Mouse (Mus musculus) G1E (cell line): Measurements from ENCODE around the gene Tuba1b. TPM values are rescaled to one million over a fixed set of nuclear protein-coding genes. Genes with fewer than 3 reads are reported as not detected.

ENCODE experiments used
- ATAC-seq: 2 replicates; pipeline ENCODE4 v1.8.0; 2016; ENCODE audit warnings: mild to moderate bottlenecking; ENCODE audit not compliant: insufficient number of reproducible peaks, poor library complexity, low FRiP score, severe bottlenecking; ENCODE audit errors: extremely low read depth
- DNase-seq: peaks from one replicate; pipeline ENCODE4 v3.0.0; 2012; ENCODE audit warnings: low spot score
- H3K27me3 ChIP-seq: 2 replicates; pipeline ENCODE4 v1.6.1; 2012; ENCODE audit warnings: mild to moderate bottlenecking, low read length, inconsistent platforms; ENCODE audit not compliant: insufficient read depth
- H3K36me3 ChIP-seq: replicated peaks from 2 replicates; pipeline ENCODE3; 2012; ENCODE audit warnings: mild to moderate bottlenecking, inconsistent platforms
- H3K4me1 ChIP-seq: 2 replicates; pipeline ENCODE4 v1.6.1; 2012; ENCODE audit warnings: low read depth, low read length, inconsistent platforms, mixed read lengths; ENCODE audit not compliant: insufficient read depth
- H3K4me3 ChIP-seq: 2 replicates; pipeline ENCODE4 v1.5.1; 2012; ENCODE audit warnings: low read depth, mild to moderate bottlenecking, inconsistent platforms, low read length, moderate library complexity, mixed read lengths
- H3K9me3 ChIP-seq: replicated peaks from 2 replicates; pipeline ENCODE4 v1.6.1; 2012; ENCODE audit warnings: inconsistent platforms
- CTCF ChIP-seq: IDR thresholded peaks from 2 replicates; pipeline ENCODE4 v1.5.1; 2012; ENCODE audit warnings: low read depth, low read length, inconsistent platforms, mixed read lengths
- GATA1 ChIP-seq: IDR thresholded peaks from 2 replicates; pipeline ENCODE4 v1.6.1; 2012; ENCODE audit warnings: borderline replicate concordance, low read length, inconsistent platforms, mixed read lengths
- GATA2 ChIP-seq: IDR thresholded peaks from 2 replicates; pipeline ENCODE4 v1.6.1; 2012; ENCODE audit warnings: low read depth, low read length, inconsistent platforms, borderline replicate concordance
- POLR2AphosphoS5 ChIP-seq: IDR thresholded peaks from 2 replicates; pipeline ENCODE4 v1.6.1; 2012; ENCODE audit warnings: low read depth, low read length, inconsistent platforms; ENCODE audit not compliant: insufficient replicate concordance
- TAL1 ChIP-seq: conservative IDR thresholded peaks from 2 replicates; pipeline ENCODE4 v1.6.1; 2012; ENCODE audit warnings: low read depth, low read length, inconsistent platforms, mixed read lengths
- polyA plus RNA-seq: library from polyadenylated mRNA; stranded (reverse); fragments of >175 nt; gene quantifications from 2 replicates; pipeline ENCODE4 v1.2.3, GENCODE M21; 2012
- total RNA-seq, 2 experiments: library from RNA; stranded (forward) in 1 of 2; stranded (reverse) in 1 of 2; fragments of 200-1000 nt in 1 of 2; fragments of >200 nt in 1 of 2; fragmentation: Nextera tagmentation in 1 of 2; gene quantifications; 2 replicates each; pipeline ENCODE4 v1.2.3; 2014 to 2017

Gene Tuba1b
- total and polyA plus RNA-seq, 3 experiments: 384 to 1,866 (median 717) TPM

DNA sequence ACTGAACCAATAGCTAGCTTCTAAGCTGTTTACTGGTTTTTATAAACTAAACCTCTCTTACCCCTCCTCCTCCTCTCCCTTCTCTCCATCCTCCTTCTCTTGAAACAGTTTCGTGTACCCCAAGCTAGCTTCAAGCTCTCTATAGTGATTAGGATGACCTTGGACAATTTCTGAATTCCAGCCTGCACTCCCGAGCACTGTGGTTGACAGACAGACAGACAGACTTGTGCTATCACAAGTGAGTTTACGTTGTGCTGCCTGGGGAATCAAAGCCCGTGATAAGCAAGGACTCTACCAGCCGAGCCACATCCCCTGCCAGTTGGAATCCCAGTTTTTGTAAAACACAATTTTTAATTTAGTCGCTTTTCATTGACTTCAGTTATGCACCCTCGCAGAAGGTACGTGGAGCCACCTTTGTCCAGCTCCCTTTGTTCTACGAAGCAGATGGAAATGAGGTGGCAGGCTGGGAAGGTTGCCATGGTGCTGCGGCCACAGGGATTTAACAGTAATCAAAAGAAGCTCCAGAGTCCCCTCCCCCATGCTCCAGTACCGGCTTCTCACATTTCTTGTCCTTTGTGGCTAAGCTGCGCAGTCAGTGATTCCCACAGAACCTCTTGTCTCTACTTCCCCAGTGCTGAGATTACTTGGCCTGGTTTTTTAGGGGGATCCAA is 34.5 kb upstream of the Tuba1b start:
- Histone ChIP-seq H3K4me3 (no peak overlapping the region), H3K9me3 (no peaks in the 10 kb centered on the region), H3K36me3 (no peaks in the 10 kb centered on the region), H3K27me3 (peaks cover 42% of the 10 kb centered on the region), H3K4me1 (peaks cover 7% of the 10 kb centered on the region)
- ATAC-seq: no peak
- DNase-seq: no peak
- TF ChIP-seq TAL1 (no peak), GATA2 (no peak)

- H3K36me3 ChIP-seq: no peaks in the 10 kb centered on the region
- DNase-seq: no peak
- no peak overlapping the region for H3K4me3 ChIP-seq
- TF ChIP-seq CTCF (no peak), GATA1 (no peak), GATA2 (no peak), POLR2AphosphoS5 (no peak), TAL1 (no peak)
- H3K9me3 ChIP-seq: no peaks in the 10 kb centered on the region
- no peak for ATAC-seq
- H3K27me3 ChIP-seq: peaks cover 22% of the 10 kb centered on the region
- H3K4me1 ChIP-seq: no peaks in the 10 kb centered on the region
Measured at GRCm38 (mm10) chr15:98959531-98959930, 25.2 kb upstream of the Tuba1b start.

GRCm38 (mm10) chr15:98958901-98959420 is 24.6 kb upstream of the Tuba1b start:
- ATAC-seq: no peak
- H3K36me3 ChIP-seq: no peaks in the 10 kb centered on the region
- peaks cover 22% of the 10 kb centered on the region for H3K27me3 ChIP-seq
- H3K9me3 ChIP-seq: no peaks in the 10 kb centered on the region
- DNase-seq: no peak
- no peak overlapping the region for H3K4me3 ChIP-seq
- peaks cover 1% of the 10 kb centered on the region; the same call in 1 of the 2 replicates for H3K4me1 ChIP-seq
- no peak for TF ChIP-seq GATA2

DNA sequence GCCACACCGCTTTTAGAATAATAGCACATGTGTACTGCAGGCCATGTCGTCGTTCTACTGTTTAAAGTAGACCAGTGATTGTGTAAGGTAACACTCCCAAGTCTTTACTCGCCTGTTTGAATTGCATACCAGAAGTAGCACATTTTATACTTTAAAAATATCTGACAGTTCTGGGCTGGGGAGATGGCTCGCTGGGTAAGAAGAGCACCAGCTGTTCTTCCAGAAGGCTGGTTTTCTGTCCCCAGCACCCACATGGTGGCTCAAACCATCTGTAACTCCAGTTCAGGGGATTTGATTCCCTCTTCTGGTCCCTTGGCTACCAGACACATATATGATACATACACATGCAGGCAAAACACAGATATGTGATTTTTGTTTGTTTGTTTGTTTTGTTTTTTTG is 23.1 kb upstream of the Tuba1b start:
- ATAC-seq (no peak), DNase-seq (no peak)
- TF ChIP-seq GATA2 (no peak), POLR2AphosphoS5 (no peak), GATA1 (no peak), TAL1 (no peak), CTCF (no peak)
- H3K27me3 ChIP-seq: peaks cover 21% of the 10 kb centered on the region
- no peaks in the 10 kb centered on the region for H3K36me3 ChIP-seq
- no peak overlapping the region for H3K4me3 ChIP-seq
- no peaks in the 10 kb centered on the region for H3K9me3 ChIP-seq
- H3K4me1 ChIP-seq: peaks cover 13% of the 10 kb centered on the region

DNA sequence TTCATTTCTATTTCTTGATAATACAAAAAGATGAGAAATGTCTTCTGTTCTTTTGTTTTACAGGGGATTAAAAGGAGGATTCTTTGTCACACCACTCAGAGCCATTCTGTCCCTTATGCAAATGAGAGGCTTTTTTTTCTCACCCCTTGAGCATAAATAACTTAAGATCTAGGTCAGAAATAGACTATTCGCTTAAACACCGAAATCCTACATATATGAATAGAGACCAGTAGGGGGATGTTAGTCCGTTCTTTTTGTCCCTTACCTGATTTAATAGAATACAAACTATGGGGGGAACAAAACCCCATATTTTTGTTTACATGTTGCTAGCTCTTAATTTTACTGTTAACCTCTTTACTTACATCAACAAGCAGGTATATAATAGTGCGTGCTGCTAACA is 21.6 kb upstream of the Tuba1b start:
- no peaks in the 10 kb centered on the region for H3K36me3 ChIP-seq
- H3K27me3 ChIP-seq: peaks cover 21% of the 10 kb centered on the region
- TF ChIP-seq CTCF (no peak), GATA1 (no peak)
- no peak overlapping the region for H3K4me3 ChIP-seq
- DNase-seq (no peak), ATAC-seq (no peak)
- no peaks in the 10 kb centered on the region for H3K9me3 ChIP-seq
- H3K4me1 ChIP-seq: peaks cover 17% of the 10 kb centered on the region

- no peak for ATAC-seq
- no peak for DNase-seq
- Histone ChIP-seq H3K36me3 (no peaks in the 10 kb centered on the region), H3K4me1 (peaks cover 17% of the 10 kb centered on the region), H3K4me3 (no peak overlapping the region), H3K9me3 (no peaks in the 10 kb centered on the region), H3K27me3 (peaks cover 19% of the 10 kb centered on the region)
- TF ChIP-seq CTCF (no peak), POLR2AphosphoS5 (no peak), GATA1 (no peak), TAL1 (no peak), GATA2 (no peak)
Measured at GRCm38 (mm10) chr15:98955324-98955723, 21.0 kb upstream of the Tuba1b start.
